Mouse (Mus musculus) left cerebral cortex, postnatal 36 days (tissue): ENCODE measurements around the gene Kif26b. TPM values are rescaled to one million over a fixed set of nuclear protein-coding genes. Genes with fewer than 3 reads are reported as not detected.

Experiments
- DNase-seq, 2 experiments: peaks; one replicate each; pipeline ENCODE4 v3.0.0; 2021 to 2022; ENCODE audit warnings: low spot score in 2 of 2, mixed read lengths in 1 of 2
- intact Hi-C: fragments of 180-260 bp; cut with DNase I; formaldehyde crosslinking; loops from one replicate; pipeline ENCODE4 v1.15.1; 2025
- total RNA-seq, 2 experiments: library from RNA; stranded (reverse); gene quantifications; 2 replicates each; pipeline ENCODE4 v1.2.3; 2021

Kif26b gene
- total RNA-seq: 10 to 100 TPM in 1 of 2 experiments, 1 to 10 TPM in 1; 6.6 to 10.7 TPM

DNA sequence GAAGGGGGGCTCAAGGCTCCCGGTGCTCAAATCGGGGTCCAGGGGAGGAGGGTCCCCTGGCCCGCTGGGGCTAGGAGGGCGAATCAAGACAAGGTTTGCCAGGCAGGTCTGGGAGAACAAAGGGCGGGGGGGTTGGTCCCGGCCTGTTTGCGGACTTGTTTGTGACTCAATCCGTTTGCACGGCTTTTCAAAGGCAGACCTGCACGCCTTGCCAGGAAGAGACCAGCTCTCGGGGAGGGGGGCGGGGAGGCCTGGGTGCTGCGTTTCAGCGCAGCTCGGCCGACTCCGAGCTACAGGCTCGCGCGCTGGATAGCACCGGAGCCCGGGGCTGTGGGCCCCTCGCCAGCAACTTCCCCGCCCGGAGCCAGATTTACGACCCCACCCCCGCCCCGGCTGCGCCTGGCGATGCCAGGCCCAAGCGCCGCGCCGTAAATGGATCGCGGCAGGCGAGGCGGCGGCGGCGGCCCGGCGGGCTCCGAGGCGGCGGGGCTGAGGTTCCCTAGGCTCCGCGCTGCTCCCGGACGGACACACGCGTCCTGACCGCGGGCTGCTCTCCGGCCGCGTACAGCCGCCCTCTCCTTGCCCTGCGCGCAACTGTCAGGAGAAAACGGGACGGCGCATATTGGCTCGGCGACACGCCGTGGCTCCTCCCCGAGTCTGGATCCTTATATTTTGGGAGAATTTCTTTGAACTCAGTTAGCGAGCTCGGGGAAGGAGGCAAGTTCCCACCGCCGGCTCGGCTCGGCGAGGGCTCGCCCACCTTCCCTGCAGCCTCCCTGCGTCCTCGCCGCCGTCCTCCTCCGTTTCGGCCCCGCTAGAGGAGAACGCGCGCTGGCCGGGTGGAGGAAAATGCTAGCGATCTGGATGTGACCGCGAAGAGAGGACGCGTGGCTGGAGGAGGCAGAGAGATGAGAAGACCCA, at the start of gene Kif26b:
TSS of gene Kif26b (plus strand) at position 695 of the 921 bp plus-strand sequence.
- intact Hi-C loops: loop anchor here (2.0 kb wide), 3 partner anchors 160 to 612 kb away; no protein-coding TSS in a partner anchor
- peak; percentile 69 to 70 for DNase-seq

DNA sequence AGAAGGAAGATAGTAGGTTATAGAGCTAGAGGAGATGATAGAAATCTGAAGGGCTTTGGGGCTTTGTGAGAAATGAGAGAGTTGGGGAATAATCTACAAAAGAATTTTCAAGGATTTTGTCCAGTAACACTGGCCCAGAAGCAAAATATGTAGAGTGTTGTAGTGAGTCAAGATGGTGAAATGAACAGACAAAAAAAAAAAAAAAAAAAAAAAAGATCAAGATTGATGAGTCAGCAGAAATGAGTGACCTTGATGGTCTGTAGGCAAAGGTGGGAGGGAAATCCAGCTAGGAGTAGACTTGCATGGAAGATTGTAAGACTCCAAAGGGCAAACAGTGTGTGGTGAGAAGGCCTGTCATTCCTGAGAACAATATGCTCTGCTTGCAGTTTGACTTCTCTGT, 45.1 kb upstream of the Kif26b start:
- intact Hi-C loops: no loop called here
- DNase-seq: no peak

DNA sequence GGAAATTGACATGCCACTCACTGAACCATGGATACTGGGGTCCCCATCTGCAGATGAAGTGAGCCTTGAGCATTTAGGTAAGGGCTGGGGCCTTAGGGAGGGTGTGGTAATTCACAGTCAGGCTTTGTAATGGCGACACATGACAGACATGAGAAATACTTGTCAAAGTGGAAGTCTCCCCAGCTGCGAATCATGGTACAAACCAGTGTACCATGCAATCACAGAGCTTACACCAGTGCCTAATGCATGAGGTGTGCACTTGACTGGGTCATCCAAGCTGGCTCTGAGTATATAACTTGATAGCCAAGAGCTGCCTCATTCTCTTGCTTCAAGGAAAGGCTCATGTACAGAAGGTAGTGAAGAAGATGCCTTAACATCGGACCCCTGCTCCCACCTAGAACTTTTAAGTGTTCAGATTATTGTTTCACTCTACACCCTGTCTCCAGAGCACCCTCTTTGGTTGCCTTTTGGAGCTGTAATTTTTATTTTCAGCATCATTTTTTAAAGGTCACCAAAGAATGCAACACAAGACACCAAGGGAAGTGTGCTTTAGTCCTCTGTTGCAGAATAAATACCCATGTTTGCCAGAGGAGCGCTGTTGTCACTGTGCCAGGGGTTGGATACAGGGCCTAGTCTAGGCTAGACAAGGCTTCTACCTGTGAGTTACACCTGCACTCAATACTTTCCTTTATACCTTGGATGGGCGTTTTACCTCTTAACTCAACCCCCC, 43.6 kb upstream of the Kif26b start:
- intact Hi-C loops: no loop called here
- no peak for DNase-seq

DNA sequence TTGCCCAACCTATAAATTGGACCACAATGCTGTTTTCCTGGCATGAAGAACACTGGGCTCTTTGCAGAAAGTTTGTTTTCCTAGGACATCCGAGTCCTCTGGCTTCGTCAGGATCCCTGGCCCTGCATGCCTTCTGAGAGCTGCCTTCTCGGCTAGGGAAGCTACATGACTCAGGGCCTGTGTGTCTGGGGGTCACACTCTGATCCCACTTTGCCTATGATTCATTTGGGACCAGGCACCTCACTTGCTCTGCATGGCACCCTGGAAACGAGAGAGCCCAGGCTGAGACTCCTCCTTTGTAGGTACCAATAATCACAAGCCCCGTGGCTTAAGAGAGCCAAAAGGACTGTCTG, 43.1 kb upstream of the Kif26b start:
- no peak for DNase-seq
- intact Hi-C loops: no loop called here

DNA sequence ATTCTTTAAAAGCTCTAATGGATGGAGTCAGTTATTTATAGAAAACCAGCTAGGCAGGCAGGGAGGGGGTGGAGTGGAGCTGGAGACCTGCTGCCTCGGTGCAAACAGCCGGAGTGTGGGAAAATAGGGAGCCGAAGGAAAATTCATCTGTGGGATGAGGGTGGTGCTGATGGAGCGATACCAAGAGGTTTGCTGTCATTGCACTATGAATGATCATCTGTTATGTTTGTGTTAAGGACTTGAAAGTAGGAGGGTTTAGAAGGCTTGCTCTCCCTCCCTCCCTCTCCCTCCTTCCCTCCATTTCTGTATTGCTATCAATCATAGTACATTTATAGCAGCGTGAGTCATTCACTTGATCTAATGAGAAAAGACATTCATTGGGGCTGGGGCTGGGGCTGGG, 42.1 kb upstream of the Kif26b start:
- DNase-seq: peak; percentile 15 to 23
- intact Hi-C loops: no loop called here

DNA sequence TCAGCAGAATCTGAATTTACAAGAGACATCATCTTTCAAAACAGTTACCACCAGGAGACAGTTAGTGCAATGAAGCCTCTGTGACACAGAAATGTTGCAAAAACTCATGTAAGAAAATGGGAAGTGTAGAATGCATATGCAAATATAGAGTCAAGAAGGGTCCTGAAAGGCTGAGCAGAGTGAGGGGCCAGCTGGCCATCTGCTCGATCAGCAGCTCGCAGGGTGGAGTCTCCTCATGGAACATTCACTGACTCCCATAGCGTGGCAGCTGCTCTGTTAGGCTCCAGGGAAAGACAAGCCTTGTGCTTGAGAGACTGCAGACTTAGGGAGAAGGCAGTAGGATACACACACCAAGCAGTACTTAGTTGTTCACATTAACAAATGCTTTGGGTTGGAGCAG, 39.8 kb upstream of the Kif26b start:
- no peak for DNase-seq
- intact Hi-C loops: no loop called here

DNA sequence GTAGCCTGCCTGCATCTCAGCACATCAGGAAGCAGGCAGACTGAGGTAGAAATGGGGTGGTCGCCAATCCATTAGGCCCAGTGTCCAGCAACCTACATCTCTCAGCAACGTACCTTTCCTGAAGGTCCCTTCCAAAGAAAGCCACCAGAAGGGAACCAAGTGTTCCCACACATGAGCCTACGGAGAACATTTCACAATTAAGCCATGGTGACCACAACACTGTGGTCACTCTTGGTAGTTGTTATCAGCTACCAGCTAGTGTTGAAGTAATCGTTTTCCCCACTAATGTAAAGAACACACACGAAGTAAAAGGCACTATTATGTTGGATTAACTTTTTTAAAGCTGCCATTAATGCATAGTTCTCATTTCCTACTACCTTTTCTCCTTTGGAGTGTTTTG, 37.2 kb upstream of the Kif26b start:
- no peak for DNase-seq
- intact Hi-C loops: no loop called here

DNA sequence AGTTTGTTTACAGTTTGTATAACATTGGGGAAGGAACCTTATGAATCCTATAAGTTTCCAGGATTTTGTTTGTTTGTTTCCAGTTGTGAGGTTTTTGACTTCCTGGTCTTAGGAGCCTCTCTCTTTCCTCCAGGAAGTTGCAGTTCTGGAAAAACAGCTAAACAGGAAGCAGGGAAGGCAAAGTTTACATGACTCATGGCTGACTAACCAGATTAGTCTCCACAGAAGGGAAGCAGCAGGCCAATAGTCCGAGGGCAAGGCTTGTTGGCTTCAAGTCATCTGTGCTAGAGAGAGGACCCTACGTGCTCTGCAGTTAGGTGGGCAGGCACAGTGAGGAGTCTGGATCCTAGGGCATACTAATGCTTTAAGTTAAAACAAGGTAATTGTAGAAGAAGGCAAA, 36.4 kb upstream of the Kif26b start:
- no peak for DNase-seq
- intact Hi-C loops: no loop called here

DNA sequence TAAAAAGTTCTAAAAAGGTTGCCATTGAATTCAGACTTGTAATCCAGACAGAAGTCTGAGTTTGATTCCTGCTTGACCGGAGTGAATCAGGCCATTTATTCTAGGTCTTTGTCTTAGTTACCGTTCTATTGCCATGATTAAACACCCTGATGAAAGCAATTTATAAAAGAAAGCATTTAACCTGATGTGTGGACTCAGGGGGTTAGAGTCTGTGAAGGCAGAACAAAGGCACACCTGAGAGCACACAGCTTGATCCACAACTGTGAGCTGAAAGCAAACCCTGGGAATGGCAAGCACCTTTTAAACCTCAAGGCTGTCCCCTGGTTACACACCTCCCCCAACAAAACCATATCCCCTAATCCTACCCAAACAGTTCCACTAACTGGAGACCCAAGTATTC, 32.7 kb upstream of the Kif26b start:
- intact Hi-C loops: no loop called here

DNA sequence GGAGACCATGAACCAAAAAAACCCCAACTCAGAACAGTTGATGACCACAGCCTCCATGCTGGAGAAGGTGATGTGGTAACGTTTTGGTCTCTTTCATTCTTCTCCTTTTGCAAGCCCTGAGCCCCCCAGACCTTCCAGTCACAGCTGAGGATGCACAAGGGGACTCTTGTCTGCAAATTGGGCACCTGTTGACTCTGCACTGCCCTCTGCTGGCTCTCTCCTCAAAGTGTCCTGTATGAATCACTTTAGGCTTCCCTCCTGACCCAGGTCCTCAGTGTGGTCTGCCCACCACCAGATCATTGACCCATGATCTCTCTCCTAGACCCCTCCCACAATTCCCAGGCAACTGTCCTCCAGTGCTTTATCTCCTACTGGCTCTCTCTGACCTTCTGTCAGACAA, 32.1 kb upstream of the Kif26b start:
- intact Hi-C loops: no loop called here
- DNase-seq: no peak

More for the DNA sequence above, 32.7 kb upstream of the Kif26b start:
- DNase-seq: no peak

DNA sequence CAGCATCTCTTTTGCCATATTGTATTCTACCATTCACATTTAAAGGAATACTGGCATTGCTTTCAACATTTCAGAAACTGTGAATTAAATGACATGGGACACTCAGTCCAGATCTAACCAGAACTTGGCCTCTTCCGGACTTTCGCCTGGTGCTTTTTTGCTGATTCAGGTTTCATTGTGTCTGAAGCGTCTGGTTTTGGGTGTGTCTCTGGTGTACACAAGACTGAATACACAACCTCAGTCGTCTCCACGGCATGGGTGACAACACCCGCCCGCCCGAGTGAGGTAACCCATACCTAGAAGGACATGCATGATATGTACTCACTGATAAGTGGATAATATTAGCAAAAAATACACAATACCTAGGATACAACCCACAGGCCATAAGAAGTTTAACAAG, 22.0 kb upstream of the Kif26b start:
- DNase-seq: no peak
- intact Hi-C loops: no loop called here

DNA sequence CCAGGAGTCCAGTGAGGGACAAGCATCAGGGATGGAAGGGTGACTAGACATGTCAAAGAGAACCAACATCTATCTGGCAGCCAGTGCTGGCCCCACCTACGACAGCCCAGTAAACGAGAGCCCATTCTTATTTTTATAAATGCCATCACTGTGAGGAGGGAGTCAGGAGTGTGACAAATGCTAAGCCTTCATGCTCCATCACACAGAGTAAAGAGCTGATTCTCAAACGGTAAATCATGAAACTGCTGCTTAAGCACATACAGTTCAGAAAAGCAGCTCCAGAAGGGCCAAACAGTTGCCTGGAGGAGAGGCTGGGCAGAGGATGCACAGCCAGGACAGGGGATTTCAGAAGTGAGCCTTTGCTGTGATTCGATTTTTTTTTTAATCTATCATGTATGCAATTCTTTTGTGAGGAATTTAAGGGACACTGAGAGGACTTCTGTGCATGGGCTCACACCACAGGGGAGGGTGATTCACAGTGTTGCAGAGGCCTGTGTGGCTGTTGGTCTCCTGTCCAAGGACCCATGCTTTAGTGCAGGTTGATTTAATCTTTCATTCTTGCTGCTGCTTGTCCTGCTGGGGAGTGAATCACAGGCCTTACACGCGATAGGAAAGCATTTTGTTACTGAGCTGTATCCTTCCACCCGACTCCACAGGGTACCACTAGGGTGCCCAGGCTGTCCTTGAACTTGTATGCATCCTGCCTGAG, 16.4 kb upstream of the Kif26b start:
- DNase-seq: no peak
- intact Hi-C loops: no loop called here

DNA sequence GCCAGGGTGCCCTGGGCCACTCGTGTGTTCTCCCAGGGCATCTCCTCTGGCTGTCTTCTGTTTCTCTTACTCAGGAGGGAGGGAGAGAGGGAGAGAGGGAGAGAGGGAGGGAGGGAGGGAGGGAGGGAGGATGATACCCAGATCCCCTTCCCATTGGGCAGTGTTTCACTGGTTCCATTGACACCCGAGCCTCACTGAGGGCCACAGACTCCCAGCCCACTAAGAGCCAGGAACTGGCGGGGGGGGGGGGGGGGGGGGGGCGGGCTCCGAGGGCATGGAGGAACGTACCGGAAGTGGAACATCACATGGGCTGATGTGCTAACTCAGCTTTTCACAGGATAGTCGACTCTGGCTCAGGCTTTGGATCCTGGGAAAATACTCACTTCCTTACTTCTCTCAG, 15.0 kb upstream of the Kif26b start:
- intact Hi-C loops: no loop called here
- no peak for DNase-seq

DNA sequence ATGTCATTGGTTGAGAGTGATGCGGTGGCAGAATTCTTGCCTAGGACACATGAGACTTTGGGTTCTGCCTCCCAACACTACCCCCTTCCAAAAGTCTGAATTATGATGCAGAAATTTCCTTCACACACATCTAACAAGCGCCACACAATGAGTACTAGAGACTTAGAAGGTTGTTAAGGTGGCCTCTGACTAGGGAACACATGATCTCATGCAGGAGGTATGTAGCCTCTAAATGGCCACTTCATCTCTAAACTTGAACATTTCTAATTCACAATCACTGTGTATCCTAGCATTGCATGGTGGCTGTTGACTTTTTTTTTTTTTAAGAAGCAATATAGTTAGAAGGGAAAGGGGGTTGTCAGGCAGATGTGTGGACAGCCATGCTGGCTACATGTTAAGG, 13.1 kb upstream of the Kif26b start:
- no peak for DNase-seq
- intact Hi-C loops: no loop called here

DNA sequence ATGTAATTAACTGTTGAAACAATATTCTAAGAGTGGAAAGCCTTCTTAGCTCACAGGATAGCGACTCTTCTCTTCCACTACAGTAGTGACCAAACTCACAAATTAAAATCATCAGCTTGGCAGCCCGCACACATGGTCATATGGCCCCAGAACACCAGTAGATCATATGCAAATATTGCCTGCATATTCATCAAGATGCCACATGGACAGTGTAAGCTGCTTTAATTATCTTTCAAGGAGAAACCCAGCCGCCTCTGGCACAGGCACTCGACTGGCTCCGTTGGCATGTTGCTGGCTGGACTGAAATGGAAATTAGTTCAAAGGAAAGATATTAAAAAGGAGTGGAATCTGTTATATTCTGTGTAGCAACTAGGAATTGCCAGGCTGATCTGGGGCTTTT, 6.5 kb upstream of the Kif26b start:
- no peak for DNase-seq
- intact Hi-C loops: loop anchor here (2.0 kb wide), 1 partner anchor 624 kb away; no protein-coding TSS in a partner anchor

DNA sequence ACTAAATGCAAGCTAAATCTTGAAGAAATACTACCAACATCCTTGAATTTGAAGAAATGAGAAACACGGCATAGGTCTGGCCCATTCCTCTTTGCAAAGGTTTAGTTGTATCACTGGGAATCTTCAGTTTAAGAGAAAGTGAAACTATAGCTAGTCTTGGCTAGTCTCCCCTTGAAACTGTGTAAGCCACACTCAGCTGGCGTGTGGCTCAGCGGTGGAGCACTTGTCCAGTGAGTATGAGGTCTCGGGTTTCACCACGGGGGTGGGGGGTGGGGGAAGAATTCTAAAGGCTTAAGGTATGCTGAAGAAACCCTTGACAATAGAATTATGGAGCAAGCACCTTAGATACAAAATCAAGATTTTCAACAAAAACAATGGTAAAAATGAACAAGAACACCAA, 5.8 kb upstream of the Kif26b start:
- DNase-seq: no peak
- intact Hi-C loops: loop anchor here (2.0 kb wide), 1 partner anchor 624 kb away; no protein-coding TSS in a partner anchor

DNA sequence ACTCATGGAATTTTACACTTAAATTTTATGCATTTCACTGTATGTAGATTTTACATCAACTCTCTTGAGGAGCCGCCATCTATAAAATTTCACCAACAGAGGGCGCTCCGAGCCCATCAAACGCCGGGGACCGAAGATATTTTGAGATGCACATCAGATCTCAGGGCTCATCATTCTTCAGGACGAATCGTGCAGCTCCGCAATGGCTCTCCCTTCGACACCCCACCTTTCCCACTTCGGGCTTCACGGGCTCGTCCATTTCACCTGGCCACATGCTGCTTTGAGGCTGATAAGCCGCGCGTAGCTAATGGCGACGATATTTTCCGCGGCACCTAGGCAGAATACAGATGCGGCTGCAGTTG, 1.8 kb upstream of the Kif26b start:
- peak; percentile 71 to 75 for DNase-seq
- intact Hi-C loops: loop anchor here (2.0 kb wide), 2 partner anchors 706 to 950 kb away; no protein-coding TSS in a partner anchor

DNA sequence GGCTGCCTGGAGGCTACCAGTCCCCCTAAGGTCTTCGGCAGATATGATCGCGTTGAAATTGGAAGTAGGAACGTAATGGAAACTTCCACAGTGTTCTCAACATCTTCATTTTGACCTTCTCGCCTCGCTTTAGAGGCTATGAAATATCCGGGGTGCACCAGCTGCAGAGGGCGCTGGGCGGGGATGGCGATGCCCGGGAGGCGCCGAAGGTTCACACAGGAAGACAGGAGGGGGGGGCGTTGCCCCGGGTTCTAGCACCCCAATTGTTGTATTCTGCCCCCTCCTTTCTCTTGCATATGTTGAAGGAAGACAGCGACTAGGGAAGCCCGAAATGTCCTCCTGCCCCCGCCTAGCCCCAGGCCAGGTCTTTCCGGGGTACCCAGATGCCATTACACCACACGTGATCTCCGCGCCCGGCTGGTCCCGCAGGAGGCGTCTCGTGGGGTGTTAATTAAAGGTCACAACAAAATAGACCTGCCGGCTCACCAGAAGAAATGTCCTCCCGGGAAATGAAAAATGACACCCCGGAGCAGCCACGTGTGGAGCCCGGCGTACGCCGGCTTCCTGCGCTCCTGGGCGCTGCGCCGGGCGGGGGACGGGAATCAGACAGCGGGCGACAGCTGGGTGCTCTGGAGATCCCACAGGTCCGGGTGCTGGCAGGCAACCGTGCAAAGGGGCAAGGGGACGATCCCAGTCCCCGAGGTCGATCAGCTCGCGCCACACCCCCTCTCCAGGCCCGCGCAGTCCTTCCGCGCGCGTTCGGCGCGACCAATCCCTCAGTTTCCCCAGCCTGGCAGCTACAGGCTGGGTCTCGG, 1.2 kb upstream of the Kif26b start:
- intact Hi-C loops: loop anchor here (2.0 kb wide), 5 partner anchors 161 to 949 kb away; no protein-coding TSS in a partner anchor
- peak; percentile 53 to 63 for DNase-seq
